In the genomic region with DNA sequence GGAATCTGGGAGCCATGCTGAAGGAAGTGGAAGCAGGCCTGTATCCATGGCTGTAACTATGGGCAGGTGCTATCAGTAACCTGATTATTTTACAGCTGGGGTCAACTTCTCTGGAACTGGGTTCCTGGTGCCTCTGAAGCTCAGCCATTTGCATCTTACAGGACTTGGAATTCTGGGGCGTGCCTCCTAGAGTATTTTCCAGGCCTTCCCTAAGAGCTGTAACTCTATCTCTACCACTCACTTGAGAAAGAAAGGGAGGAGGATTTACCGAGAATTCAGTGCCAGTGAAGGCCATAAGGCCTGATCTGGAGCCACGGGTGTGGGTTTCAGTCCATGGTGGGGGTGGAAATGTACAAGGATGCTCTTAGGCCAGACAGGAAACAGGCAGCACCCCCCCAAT, we compare ENCODE assay signal across 10 mouse cellular contexts. TPM values are rescaled to one million over a fixed set of nuclear protein-coding genes. Genes with fewer than 3 reads are reported as not detected.
A peak's percentile ranks its signal among the peaks of the same experiment; 100 is the strongest.
DNase-seq lines count a peak whose midpoint lies in the region; ATAC-seq lines count a peak whose summit lies in the region.
"Had no signal": no experiment of that assay in that cellular context is flagged by ENCODE, and none has a peak within 500 bp of the region (broad histone marks: within the 10 kb centered on the region; RNA-seq: fewer than 3 reads in every experiment).

No protein-coding gene starts in this region.

- intact Hi-C loops in left cerebral cortex, postnatal 14 days (cut with DNase I) = no loop called here

- 27% methylated on average over 3 of the region's 3 CpGs for WGBS in lung, embryonic 16.5 days
- 44% methylated on average over 3 of the region's 3 CpGs for WGBS in forebrain, embryonic 16.5 days
- WGBS in limb, embryonic 12.5 days = 15% methylated on average over 3 of the region's 3 CpGs
- 31% methylated on average over 3 of the region's 3 CpGs for WGBS in stomach, embryonic 15.5 days

- peak overlapping the region; percentile 12; the same call in 1 of the 2 replicates for H3K4me2 ChIP-seq in lung, embryonic 16.5 days (ENCODE audit: low read depth, low read length)
- H3K4me2 ChIP-seq in forebrain, embryonic 16.5 days (ENCODE audit: low read length) = peak overlapping the region; percentile 98
- peak overlapping the region; percentile 91 for H3K4me2 ChIP-seq in limb, embryonic 12.5 days
- peak overlapping the region; percentile 89 for H3K4me2 ChIP-seq in stomach, embryonic 15.5 days

- DNase-seq in lung, postnatal 25 days (ENCODE audit: low spot score) = no peak
- DNase-seq in B cell, adult 2 months = no peak
- DNase-seq in left cerebral cortex, postnatal 14 days (ENCODE audit: low spot score in 2 of 2) = no peak
- DNase-seq: lung, postnatal 4 days had no signal

- H3K4me1 ChIP-seq in lung, embryonic 16.5 days (replicated peaks; ENCODE audit: control insufficient read depth, insufficient read depth, low read length) = peaks cover 57% of the 10 kb centered on the region
- peaks cover 60% of the 10 kb centered on the region for H3K4me1 ChIP-seq in forebrain, embryonic 16.5 days (replicated peaks; ENCODE audit: control insufficient read depth, insufficient read depth, low read length)
- H3K4me1 ChIP-seq in limb, embryonic 12.5 days (replicated peaks) = peaks cover 57% of the 10 kb centered on the region
- H3K4me1 ChIP-seq in stomach, embryonic 15.5 days = peaks cover 49% of the 10 kb centered on the region

- no peak overlapping the region for H3K4me3 ChIP-seq in lung, embryonic 16.5 days (ENCODE audit: low read length)
- no peak overlapping the region for H3K4me3 ChIP-seq in forebrain, embryonic 16.5 days (replicated peaks; ENCODE audit: low read length)
- no peak overlapping the region for H3K4me3 ChIP-seq in limb, embryonic 12.5 days (replicated peaks)
- H3K4me3 ChIP-seq in stomach, embryonic 15.5 days (replicated peaks) = no peak overlapping the region

- peak overlapping the region; percentile 23; the same call in 1 of the 2 replicates for H3K9ac ChIP-seq in lung, embryonic 16.5 days (ENCODE audit: low read length)
- 0 out of 2 replicates have a peak overlapping the region, but pooled peaks have one; percentile 29 for H3K9ac ChIP-seq in forebrain, embryonic 16.5 days (replicated peaks; ENCODE audit: low read depth, low read length)
- peak overlapping the region; percentile 28; the same call in 1 of the 2 replicates for H3K9ac ChIP-seq in limb, embryonic 12.5 days (replicated peaks)
- H3K9ac ChIP-seq in stomach, embryonic 15.5 days = no peak overlapping the region

- ATAC-seq in lung, embryonic 16.5 days (ENCODE audit: low read depth) = no peak
- ATAC-seq in forebrain, embryonic 16.5 days = no peak
- ATAC-seq in limb, embryonic 12.5 days (ENCODE audit: insufficient number of reproducible peaks, insufficient read depth, low FRiP score, low TSS enrichment, low read depth) = no peak
- ATAC-seq in stomach, embryonic 15.5 days (ENCODE audit: insufficient read depth, low FRiP score, low read depth) = no peak

- H3K27ac ChIP-seq in lung, embryonic 16.5 days (ENCODE audit: low read length) = peak overlapping the region; percentile 62
- H3K27ac ChIP-seq in forebrain, embryonic 16.5 days (ENCODE audit: low read length) = no peak overlapping the region
- peak overlapping the region; percentile 79 for H3K27ac ChIP-seq in limb, embryonic 12.5 days
- H3K27ac ChIP-seq in stomach, embryonic 15.5 days = peak overlapping the region; percentile 97

- H3K36me3 ChIP-seq in lung, embryonic 16.5 days (ENCODE audit: control insufficient read depth, insufficient read depth, low read length) = no peaks in the 10 kb centered on the region
- no peaks in the 10 kb centered on the region for H3K36me3 ChIP-seq in forebrain, embryonic 16.5 days (ENCODE audit: control insufficient read depth, insufficient read depth)
- H3K36me3 ChIP-seq in limb, embryonic 12.5 days = peaks cover under 1% of the 10 kb centered on the region; the same call in 1 of the 2 replicates
- H3K36me3 ChIP-seq in stomach, embryonic 15.5 days = no peaks in the 10 kb centered on the region

- no peaks in the 10 kb centered on the region for H3K9me3 ChIP-seq in lung, embryonic 16.5 days (ENCODE audit: control insufficient read depth, low read length)
- no peaks in the 10 kb centered on the region for H3K9me3 ChIP-seq in forebrain, embryonic 16.5 days (ENCODE audit: control insufficient read depth, low read length)
- no peaks in the 10 kb centered on the region for H3K9me3 ChIP-seq in limb, embryonic 12.5 days
- no peaks in the 10 kb centered on the region for H3K9me3 ChIP-seq in stomach, embryonic 15.5 days

- no peaks in the 10 kb centered on the region for H3K27me3 ChIP-seq in lung, embryonic 16.5 days (ENCODE audit: control insufficient read depth, insufficient read depth, low read depth, low read length)
- no peaks in the 10 kb centered on the region for H3K27me3 ChIP-seq in forebrain, embryonic 16.5 days (replicated peaks; ENCODE audit: control insufficient read depth, insufficient read depth, low read length)
- H3K27me3 ChIP-seq in limb, embryonic 12.5 days = no peaks in the 10 kb centered on the region
- H3K27me3 ChIP-seq in stomach, embryonic 15.5 days (replicated peaks) = no peaks in the 10 kb centered on the region

RNA-seq across cellular contexts. Expression of a gene that starts 51.4 kb away (rescaled TPM):
- not detected in 2 replicates for polyA plus RNA-seq in lung, embryonic 16.5 days (2015; fragmentation: Nextera tagmentation; extraction: Ambion mirVana)
- polyA plus RNA-seq in forebrain, embryonic 16.5 days (2015; fragmentation: Nextera tagmentation; extraction: Ambion mirVana) = not detected in 2 replicates
- polyA plus RNA-seq in limb, embryonic 12.5 days (2016; fragmentation: Nextera tagmentation; extraction: Ambion mirVana) = not detected in 2 replicates
- polyA plus RNA-seq in stomach, embryonic 15.5 days (2015; fragmentation: Nextera tagmentation; extraction: Ambion mirVana) = not detected in 2 replicates
- 1 to 10 TPM in 1 of 2 experiments, not detected in 1; 1.4 TPM for total RNA-seq in left cerebral cortex, postnatal 14 days (2021)
- polyA plus RNA-seq: large intestine, adult 2 months; urinary bladder, adult 2 months had no signal

Comparison
In these comparisons a context has a peak if more than half of its experiments do, and no peak if none do; other contexts are left out.
1. H3K4me2 ChIP-seq: peak in every context shown above with its lines; median percentile 98 in forebrain, embryonic 16.5 days; 91 in limb, embryonic 12.5 days; 89 in stomach, embryonic 15.5 days; 12 in lung, embryonic 16.5 days.